Mouse (Mus musculus): ENCODE data around the gene Wipf2. TPM values are rescaled to one million over a fixed set of nuclear protein-coding genes. Genes with fewer than 3 reads are reported as not detected.

Wipf2 gene
- polyA plus RNA-seq, 1 experiment, result 36.5 TPM

- H3K4me1 ChIP-seq (ENCODE audit: control insufficient read depth, insufficient read depth, low read length), result peaks cover 7% of the 10 kb centered on the region; the same call in 1 of the 2 replicates
- TF ChIP-seq CTCF (IDR thresholded peaks at IDR 0.05; ENCODE audit: extremely low read depth, insufficient read depth, low read length) (no peak), POLR2A (IDR thresholded peaks at IDR 0.05; ENCODE audit: extremely low read depth, insufficient read depth, low read length) (no peak)
- H3K4me3 ChIP-seq (ENCODE audit: insufficient read depth, low read length), result peak overlapping the region; percentile 81
- H3K27ac ChIP-seq (ENCODE audit: insufficient read depth, low read length), result no peak overlapping the region
Observed at GRCm38 (mm10) chr11:98836128-98836527, 27.3 kb upstream of the Wipf2 start.

DNA sequence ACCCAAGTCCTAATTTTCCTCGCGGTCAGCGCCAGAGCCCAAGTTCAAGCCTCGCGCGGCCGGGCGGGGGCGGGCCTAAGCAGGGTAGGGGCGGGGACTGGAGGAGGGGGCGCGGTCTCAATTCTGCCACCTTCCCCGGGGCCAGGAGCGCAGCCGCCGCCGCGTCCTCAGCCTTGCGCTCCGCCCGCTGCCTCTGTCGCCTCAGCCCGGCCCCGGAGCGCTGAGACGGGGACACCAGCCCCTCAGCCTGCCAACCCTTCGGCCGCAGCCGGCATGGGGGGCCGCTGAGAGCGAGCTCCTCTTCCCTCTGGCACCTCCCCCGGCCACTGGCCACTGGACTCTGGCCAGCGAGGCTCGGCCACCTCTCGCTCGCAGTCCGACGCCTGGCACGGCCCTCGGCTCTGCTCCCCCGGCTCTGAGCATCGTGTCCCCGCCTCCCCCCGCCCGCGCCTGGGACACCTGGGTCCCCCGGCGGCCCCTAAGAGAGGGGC, 26.7 kb upstream of the Wipf2 start, which contains the start of gene Rapgefl1:
Gene Rapgefl1, plus strand, starts transcription at position 135 of the 491 bp plus-strand sequence.
- H3K27ac ChIP-seq (ENCODE audit: insufficient read depth, low read length), result peak within 1 kb of the TSS; percentile 90
- H3K4me3 ChIP-seq (ENCODE audit: insufficient read depth, low read length), result peak within 1 kb of the TSS; percentile 81
- TF ChIP-seq POLR2A (IDR thresholded peaks at IDR 0.05; ENCODE audit: extremely low read depth, insufficient read depth, low read length) (peak; percentile 63; the same call in 1 of the 2 replicates), CTCF (IDR thresholded peaks at IDR 0.05; ENCODE audit: extremely low read depth, insufficient read depth, low read length) (no peak)
- peaks cover 7% of the 10 kb centered on the region; the same call in 1 of the 2 replicates for H3K4me1 ChIP-seq (ENCODE audit: control insufficient read depth, insufficient read depth, low read length)

GRCm38 (mm10) chr11:98837231-98837704, 26.2 kb upstream of the Wipf2 start:
- H3K4me1 ChIP-seq (ENCODE audit: control insufficient read depth, insufficient read depth, low read length), result peaks cover 7% of the 10 kb centered on the region; the same call in 1 of the 2 replicates
- TF ChIP-seq CTCF (IDR thresholded peaks at IDR 0.05; ENCODE audit: extremely low read depth, insufficient read depth, low read length) (no peak), POLR2A (IDR thresholded peaks at IDR 0.05; ENCODE audit: extremely low read depth, insufficient read depth, low read length) (no peak)
- H3K27ac ChIP-seq (ENCODE audit: insufficient read depth, low read length), result peak overlapping the region; percentile 7; the same call in 1 of the 2 replicates
- peak overlapping the region; percentile 81 for H3K4me3 ChIP-seq (ENCODE audit: insufficient read depth, low read length)

DNA sequence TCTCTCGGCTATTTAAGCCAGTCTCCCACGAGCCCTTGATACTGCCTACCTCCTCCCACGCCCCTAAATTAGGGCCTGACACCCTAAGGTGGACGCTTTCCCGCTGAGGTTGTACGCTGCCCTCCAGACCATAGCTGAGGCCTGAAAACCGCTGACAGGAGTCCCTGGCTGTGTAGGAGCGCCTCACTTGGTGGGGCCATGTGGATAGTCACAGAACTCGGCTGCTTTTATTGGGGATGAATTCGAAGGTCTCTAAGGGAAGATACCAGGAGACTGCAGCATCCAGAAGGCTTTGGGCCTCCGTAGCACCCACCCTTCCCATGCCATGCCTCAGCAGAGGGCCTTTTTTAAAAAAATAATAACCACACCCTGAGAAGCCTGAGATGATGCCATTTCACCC, 25.5 kb upstream of the Wipf2 start:
- peak overlapping the region; percentile 81 for H3K4me3 ChIP-seq (ENCODE audit: insufficient read depth, low read length)
- TF ChIP-seq CTCF (IDR thresholded peaks at IDR 0.05; ENCODE audit: extremely low read depth, insufficient read depth, low read length) (no peak), POLR2A (IDR thresholded peaks at IDR 0.05; ENCODE audit: extremely low read depth, insufficient read depth, low read length) (0 out of 2 replicates have a peak, but pooled peaks have one; percentile 13)
- peak overlapping the region; percentile 7; the same call in 1 of the 2 replicates for H3K27ac ChIP-seq (ENCODE audit: insufficient read depth, low read length)
- H3K4me1 ChIP-seq (ENCODE audit: control insufficient read depth, insufficient read depth, low read length), result peaks cover 7% of the 10 kb centered on the region; the same call in 1 of the 2 replicates

DNA sequence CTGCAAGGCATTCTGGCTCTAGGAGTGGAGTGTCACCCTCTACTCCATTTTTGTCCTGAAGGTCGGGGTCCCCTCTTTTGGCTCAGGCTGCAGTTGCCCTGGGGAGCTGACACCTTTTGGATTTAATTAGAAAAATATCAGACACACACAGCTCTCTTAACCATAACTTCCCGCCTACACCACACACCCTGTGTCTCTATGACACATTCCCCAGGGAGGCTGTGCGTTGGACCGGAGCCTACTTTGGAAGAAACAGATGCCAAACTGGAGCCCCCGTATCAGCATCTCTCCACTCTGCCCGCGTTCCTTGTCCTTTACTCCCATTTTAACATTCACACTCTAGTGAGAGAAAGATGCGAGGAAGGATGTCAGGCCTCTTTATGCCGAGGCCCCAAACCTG, 24.9 kb upstream of the Wipf2 start:
- TF ChIP-seq POLR2A (IDR thresholded peaks at IDR 0.05; ENCODE audit: extremely low read depth, insufficient read depth, low read length), result 0 out of 2 replicates have a peak, but pooled peaks have one; percentile 12
- no peak for TF ChIP-seq CTCF (IDR thresholded peaks at IDR 0.05; ENCODE audit: extremely low read depth, insufficient read depth, low read length)
- H3K4me3 ChIP-seq (ENCODE audit: insufficient read depth, low read length), result peak overlapping the region; percentile 81
- H3K27ac ChIP-seq (ENCODE audit: insufficient read depth, low read length), result peak overlapping the region; percentile 7; the same call in 1 of the 2 replicates
- peaks cover 7% of the 10 kb centered on the region; the same call in 1 of the 2 replicates for H3K4me1 ChIP-seq (ENCODE audit: control insufficient read depth, insufficient read depth, low read length)

GRCm38 (mm10) chr11:98839402-98839801, 24.0 kb upstream of the Wipf2 start:
- TF ChIP-seq POLR2A (IDR thresholded peaks at IDR 0.05; ENCODE audit: extremely low read depth, insufficient read depth, low read length) (no peak), CTCF (IDR thresholded peaks at IDR 0.05; ENCODE audit: extremely low read depth, insufficient read depth, low read length) (no peak)
- H3K4me1 ChIP-seq (ENCODE audit: control insufficient read depth, insufficient read depth, low read length), result peaks cover 6% of the 10 kb centered on the region; the same call in 1 of the 2 replicates
- H3K4me3 ChIP-seq (ENCODE audit: insufficient read depth, low read length), result peak overlapping the region; percentile 81
- H3K27ac ChIP-seq (ENCODE audit: insufficient read depth, low read length), result no peak overlapping the region

GRCm38 (mm10) chr11:98839897-98840296, 23.5 kb upstream of the Wipf2 start:
- Histone ChIP-seq H3K4me1 (ENCODE audit: control insufficient read depth, insufficient read depth, low read length) (peaks cover 5% of the 10 kb centered on the region; the same call in 1 of the 2 replicates), H3K27ac (ENCODE audit: insufficient read depth, low read length) (no peak overlapping the region)
- TF ChIP-seq CTCF (IDR thresholded peaks at IDR 0.05; ENCODE audit: extremely low read depth, insufficient read depth, low read length) (no peak), POLR2A (IDR thresholded peaks at IDR 0.05; ENCODE audit: extremely low read depth, insufficient read depth, low read length) (no peak)

DNA sequence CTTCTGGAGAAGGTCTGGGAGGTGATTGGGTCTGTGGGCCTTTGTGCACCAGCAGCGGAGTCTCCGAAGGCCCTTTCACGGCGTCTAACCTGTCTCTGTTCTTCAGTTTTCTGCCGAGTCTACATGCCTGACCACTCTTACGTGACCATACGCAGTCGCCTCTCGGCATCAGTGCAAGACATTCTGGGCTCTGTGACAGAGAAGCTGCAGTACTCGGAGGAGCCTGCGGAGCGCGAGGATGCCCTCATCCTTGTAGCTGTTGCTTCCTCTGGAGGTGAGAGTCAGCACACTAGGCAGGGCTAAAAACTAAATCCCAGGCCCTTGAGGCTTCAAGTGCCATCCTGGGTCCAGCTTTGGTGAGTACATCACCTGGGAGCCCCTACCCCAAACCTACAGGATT, 17.4 kb upstream of the Wipf2 start:
- 0 out of 2 replicates have a peak, but pooled peaks have one; percentile 8 for TF ChIP-seq POLR2A (IDR thresholded peaks at IDR 0.05; ENCODE audit: extremely low read depth, insufficient read depth, low read length)
- no peak for TF ChIP-seq CTCF (IDR thresholded peaks at IDR 0.05; ENCODE audit: extremely low read depth, insufficient read depth, low read length)
- Histone ChIP-seq H3K4me3 (ENCODE audit: insufficient read depth, low read length) (no peak overlapping the region), H3K27ac (ENCODE audit: insufficient read depth, low read length) (no peak overlapping the region), H3K4me1 (ENCODE audit: control insufficient read depth, insufficient read depth, low read length) (0 out of 2 replicates have a peak, but pooled peaks cover 2% of the 10 kb centered on the region)

More at GRCm38 (mm10) chr11:98839897-98840296, 23.5 kb upstream of the Wipf2 start:
- no peak overlapping the region; the same call in 1 of the 2 replicates for H3K4me3 ChIP-seq (ENCODE audit: insufficient read depth, low read length)

DNA sequence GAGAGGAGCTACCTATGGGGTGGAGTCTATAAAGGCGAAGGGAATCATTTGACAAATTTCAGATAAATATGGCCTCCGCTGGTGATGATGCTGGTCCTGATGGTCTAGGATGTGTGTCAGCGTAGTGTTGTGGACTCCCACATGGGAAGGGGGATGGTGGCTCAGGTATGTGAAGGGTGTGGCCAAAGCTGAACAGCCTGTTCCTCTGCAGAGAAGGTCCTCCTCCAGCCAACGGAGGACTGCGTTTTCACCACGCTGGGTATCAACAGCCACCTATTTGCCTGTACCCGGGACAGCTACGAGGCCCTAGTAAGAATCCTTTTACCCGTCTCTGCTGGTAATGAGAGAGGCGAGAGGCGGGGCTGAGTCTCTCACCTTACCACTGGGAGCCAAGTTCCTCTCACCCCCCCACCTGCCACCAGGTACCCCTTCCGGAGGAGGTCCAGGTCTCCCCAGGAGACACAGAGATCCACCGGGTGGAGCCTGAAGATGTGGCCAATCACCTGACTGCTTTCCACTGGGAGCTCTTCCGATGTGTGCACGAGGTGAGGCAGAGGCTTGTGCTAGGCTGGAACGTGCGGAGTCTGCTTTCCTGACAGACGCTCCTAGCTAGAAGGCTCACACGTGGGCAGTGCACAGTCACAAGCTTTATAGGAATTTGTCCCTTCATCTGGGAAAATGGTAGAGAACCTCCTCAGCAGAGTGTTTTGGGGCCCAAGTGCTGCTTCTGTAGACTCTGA, 16.4 kb upstream of the Wipf2 start:
- H3K4me3 ChIP-seq (ENCODE audit: insufficient read depth, low read length), result no peak overlapping the region
- no peak overlapping the region for H3K27ac ChIP-seq (ENCODE audit: insufficient read depth, low read length)
- no peak for TF ChIP-seq CTCF (IDR thresholded peaks at IDR 0.05; ENCODE audit: extremely low read depth, insufficient read depth, low read length)
- no peak for TF ChIP-seq POLR2A (IDR thresholded peaks at IDR 0.05; ENCODE audit: extremely low read depth, insufficient read depth, low read length)
- H3K4me1 ChIP-seq (ENCODE audit: control insufficient read depth, insufficient read depth, low read length), result 0 out of 2 replicates have a peak, but pooled peaks cover 2% of the 10 kb centered on the region
